Mouse (Mus musculus) CH12.LX (cell line): ENCODE data around the gene Paf1.
A peak's percentile ranks its signal among the peaks of the same experiment; 100 is the strongest.

Experiments used
- CTCF ChIP-seq, 2 experiments: IDR thresholded peaks in 1 of 2; conservative IDR thresholded peaks in 1 of 2; 2 replicates each; pipeline ENCODE4 v1.5.1; 2011 to 2012; ENCODE audit warnings: low read depth in 2 of 2, low read length in 2 of 2, improper control_type of control experiment in 1 of 2, inconsistent platforms in 1 of 2, mild to moderate bottlenecking in 1 of 2, moderate library complexity in 1 of 2
- EP300 ChIP-seq: IDR thresholded peaks from 2 replicates; pipeline ENCODE4 v1.6.1; 2011; ENCODE audit warnings: low read length, improper control_type of control experiment
- JUND ChIP-seq: conservative IDR thresholded peaks from 2 replicates; pipeline ENCODE4 v1.6.1; 2011; ENCODE audit warnings: low read depth, low read length, improper control_type of control experiment
- MEF2A ChIP-seq: IDR thresholded peaks from 2 replicates; pipeline ENCODE4 v1.6.1; 2014; ENCODE audit warnings: low read depth, mild to moderate bottlenecking, inconsistent platforms, low read length, improper control_type of control experiment, borderline replicate concordance
- NELFE ChIP-seq: IDR thresholded peaks from 2 replicates; pipeline ENCODE4 v1.6.1; 2011; ENCODE audit warnings: low read depth, low read length, improper control_type of control experiment
- NRF1 ChIP-seq: IDR thresholded peaks from 2 replicates; pipeline ENCODE4 v1.6.1; 2014; ENCODE audit warnings: low read depth, mild to moderate bottlenecking, inconsistent platforms, low read length, improper control_type of control experiment, moderate library complexity
- POLR2A ChIP-seq: IDR thresholded peaks from 2 replicates; pipeline ENCODE4 v1.6.1; 2011; ENCODE audit warnings: low read depth, mild to moderate bottlenecking, improper control_type of control experiment, low read length
- RCOR1 ChIP-seq: conservative IDR thresholded peaks from 2 replicates; pipeline ENCODE4 v1.6.1; 2012; ENCODE audit warnings: low read depth, mild to moderate bottlenecking, inconsistent platforms, low read length, improper control_type of control experiment
- TBP ChIP-seq: conservative IDR thresholded peaks from 2 replicates; pipeline ENCODE4 v1.6.1; 2011; ENCODE audit warnings: low read depth, low read length, improper control_type of control experiment
- USF1 ChIP-seq: IDR thresholded peaks from 2 replicates; pipeline ENCODE4 v1.6.1; 2014; ENCODE audit warnings: low read depth, mild to moderate bottlenecking, inconsistent platforms, low read length, improper control_type of control experiment
- ZC3H11A ChIP-seq: IDR thresholded peaks from 2 replicates; pipeline ENCODE4 v1.6.1; 2012; ENCODE audit warnings: low read depth, mild to moderate bottlenecking, inconsistent platforms, low read length, improper control_type of control experiment
- ZKSCAN1 ChIP-seq: IDR thresholded peaks from 2 replicates; pipeline ENCODE4 v1.6.1; 2012; ENCODE audit warnings: low read depth, inconsistent platforms, low read length, improper control_type of control experiment, borderline replicate concordance

DNA sequence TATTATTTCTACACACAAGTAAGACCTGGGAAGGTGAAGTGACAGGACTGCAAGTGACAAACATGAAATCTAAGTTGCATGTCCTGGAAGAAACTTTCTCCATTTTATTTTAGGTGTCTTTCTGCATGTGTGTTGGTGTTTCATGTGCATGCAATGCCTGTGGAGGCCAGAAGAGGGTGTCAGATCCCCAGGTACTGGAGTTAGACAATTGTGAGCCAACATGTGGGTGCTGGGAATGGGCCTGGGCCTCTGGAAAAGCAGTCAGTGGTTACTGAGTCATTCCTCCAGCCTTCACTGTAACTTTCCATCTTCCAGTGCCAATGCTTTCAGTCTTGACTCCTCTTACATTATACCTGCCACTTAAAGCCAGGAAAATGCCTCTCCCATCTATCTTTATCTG lies 24.6 kb downstream of the Paf1 start:
- TF ChIP-seq EP300 (no peak), POLR2A (no peak), NELFE (no peak), USF1 (no peak), NRF1 (no peak), ZC3H11A (no peak), CTCF (conservative IDR thresholded peaks at IDR 0.05 in 1 of 2, IDR thresholded peaks at IDR 0.05 in 1 of 2; ENCODE audit: low read depth in 2 of 2, low read length in 2 of 2) (peak; percentile 14 to 32; a peak in 3 of 4 replicates), TBP (no peak), MEF2A (no peak), JUND (no peak), RCOR1 (no peak), ZKSCAN1 (no peak)
